Mouse (Mus musculus) stomach, embryonic 14.5 days (tissue): ENCODE measurements around the gene Tubal3. TPM values are rescaled to one million over a fixed set of nuclear protein-coding genes. Genes with fewer than 3 reads are reported as not detected.

Source experiments
- ATAC-seq: fragments of 200-750 bp; cut with Nextera tagmentation; 2 replicates; pipeline ENCODE4 v1.8.0; 2017; ENCODE audit warnings: low read depth, moderate TSS enrichment; ENCODE audit not compliant: insufficient number of reproducible peaks, insufficient read depth, low FRiP score
- H3K27ac ChIP-seq: fragments of 300-500 bp; sonication (generic); 2 replicates; pipeline ENCODE4 v1.5.1; 2014; ENCODE audit warnings: mild to moderate bottlenecking, low read length, moderate library complexity, mixed read lengths
- H3K27me3 ChIP-seq: fragments of 300-500 bp; sonication (generic); 2 replicates; pipeline ENCODE4 v1.6.1; 2014; ENCODE audit warnings: low read length, control low read depth, mixed read lengths; ENCODE audit not compliant: control insufficient read depth, insufficient read depth
- H3K36me3 ChIP-seq: fragments of 300-500 bp; sonication (generic); 2 replicates; pipeline ENCODE4 v1.6.1; 2014; ENCODE audit warnings: mild to moderate bottlenecking, control low read depth, low read length, moderate library complexity, mixed read lengths; ENCODE audit not compliant: control insufficient read depth, insufficient read depth
- H3K4me1 ChIP-seq: fragments of 300-500 bp; sonication (generic); 2 replicates; pipeline ENCODE4 v1.6.1; 2014; ENCODE audit warnings: low read length, control low read depth, mixed read lengths; ENCODE audit not compliant: control insufficient read depth, insufficient read depth
- H3K4me2 ChIP-seq: fragments of 300-500 bp; sonication (generic); replicated peaks from 2 replicates; pipeline ENCODE4 v1.6.1; 2014; ENCODE audit warnings: low read depth, low read length, control low read depth
- H3K4me3 ChIP-seq: fragments of 300-500 bp; sonication (generic); 2 replicates; pipeline ENCODE4 v1.5.1; 2014; ENCODE audit warnings: low read depth, low read length, control low read depth
- H3K9ac ChIP-seq: fragments of 300-500 bp; sonication (generic); replicated peaks from 2 replicates; pipeline ENCODE4 v1.6.1; 2014; ENCODE audit warnings: low read depth, mild to moderate bottlenecking, control low read depth, low read length, moderate library complexity, mixed read lengths
- H3K9me3 ChIP-seq: fragments of 300-500 bp; sonication (generic); 2 replicates; pipeline ENCODE4 v1.6.1; 2016; ENCODE audit warnings: low read depth, low read length, control low read depth; ENCODE audit not compliant: control insufficient read depth
- WGBS: fragments of 180-500 bp; shearing (Covaris S2); extraction: QIAGEN DNeasy Blood & Tissue Kit; methylation state at CpG from one replicate; pipeline ENCODE4 v1.1.7; 2014; 5-methylcytosine and 5-hydroxymethylcytosine counted together
- polyA plus RNA-seq: library from polyadenylated mRNA; unstranded; fragments of >200 nt; fragmentation: Nextera tagmentation; extraction: Ambion mirVana; gene quantifications from 2 replicates; pipeline ENCODE4 v1.2.1, GENCODE M21; 2014

Gene Tubal3
- 0.10 and 0.14 TPM in 2 replicates for polyA plus RNA-seq

DNA sequence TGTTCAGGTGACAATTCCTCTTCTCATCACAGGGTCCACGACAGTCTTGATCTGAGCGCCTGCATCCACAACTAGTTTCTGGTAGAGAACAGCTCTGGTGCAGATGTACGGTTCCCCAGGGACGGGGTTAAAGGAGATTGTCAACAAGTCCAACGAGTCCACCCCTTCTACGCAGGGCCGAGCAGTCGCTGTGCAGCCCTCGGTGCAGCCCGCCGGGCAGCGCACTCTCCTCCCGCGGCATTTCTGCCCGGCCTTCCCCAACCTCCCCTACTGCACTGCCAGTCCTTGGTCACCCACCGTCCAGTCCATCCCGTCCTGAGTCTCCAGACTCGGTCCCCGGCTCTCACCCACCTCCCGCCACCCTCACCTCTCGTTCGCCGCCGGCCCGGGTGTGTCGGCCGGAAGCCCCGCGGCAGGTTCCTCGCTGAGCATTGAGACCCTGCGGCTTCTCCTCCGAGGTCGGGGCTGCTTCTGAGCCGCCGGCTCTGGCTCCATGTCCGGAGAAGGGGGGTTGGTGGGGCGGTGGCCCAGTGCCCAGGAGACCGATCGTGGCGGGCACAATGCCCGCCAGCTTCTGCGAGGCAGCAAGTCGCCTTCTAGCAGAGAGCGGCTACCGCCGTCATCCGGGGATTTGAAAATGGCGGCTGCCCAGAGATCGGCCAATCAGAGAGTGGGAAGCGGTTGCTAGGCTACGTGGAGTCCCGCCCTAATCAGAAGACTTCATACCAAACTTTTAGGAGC, at the start of gene Tubal3, which contains the start of gene Net1:
Tubal3 (plus strand) TSS at position 704 of the 741 bp plus-strand sequence.
Net1 (minus strand) TSS at position 650 of the 741 bp plus-strand sequence.
- no peaks in the 10 kb centered on the region for H3K27me3 ChIP-seq
- 0 out of 2 replicates have a peak within 1 kb of the TSS, but pooled peaks have one; percentile 16 for H3K27ac ChIP-seq
- H3K9ac ChIP-seq, result peak within 1 kb of the TSS; percentile 71
- no peaks in the 10 kb centered on the region; the same call in 1 of the 2 replicates for H3K36me3 ChIP-seq
- WGBS, result under 1% methylated on average over 52 of the region's 52 CpGs
- peak within 1 kb of the TSS; percentile 59 for H3K4me2 ChIP-seq
- H3K9me3 ChIP-seq, result no peaks in the 10 kb centered on the region
- ATAC-seq, result peak; percentile 97
- H3K4me1 ChIP-seq, result 0 out of 2 replicates have a peak, but pooled peaks cover 5% of the 10 kb centered on the region
- peak within 1 kb of the TSS; percentile 88 for H3K4me3 ChIP-seq

DNA sequence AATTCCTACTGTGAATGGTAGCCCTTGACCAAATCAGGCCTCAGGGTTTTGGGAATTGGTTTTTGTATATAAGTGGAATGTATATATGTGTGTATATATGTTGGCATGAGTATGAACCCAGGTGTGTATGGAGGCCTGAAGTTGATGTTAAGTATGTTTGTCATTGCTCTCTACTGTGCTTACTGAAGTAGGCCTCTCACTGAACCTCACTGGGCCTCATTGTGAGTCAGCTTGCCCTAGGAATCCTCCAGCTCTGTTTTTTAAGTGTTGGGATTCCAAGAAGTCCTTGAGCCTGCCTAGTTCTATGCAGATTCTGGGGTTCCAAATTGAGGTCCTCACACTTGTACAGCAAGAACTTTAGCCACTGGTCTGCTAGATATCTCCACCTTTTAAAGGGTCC, 48.2 kb upstream of the Tubal3 start:
- H3K36me3 ChIP-seq, result no peaks in the 10 kb centered on the region
- no peak overlapping the region for H3K27ac ChIP-seq
- H3K9me3 ChIP-seq, result no peaks in the 10 kb centered on the region
- no peak for ATAC-seq
- H3K4me1 ChIP-seq, result no peaks in the 10 kb centered on the region
- H3K4me2 ChIP-seq, result no peak overlapping the region
- H3K9ac ChIP-seq, result no peak overlapping the region
- no peaks in the 10 kb centered on the region for H3K27me3 ChIP-seq
- H3K4me3 ChIP-seq, result no peak overlapping the region

DNA sequence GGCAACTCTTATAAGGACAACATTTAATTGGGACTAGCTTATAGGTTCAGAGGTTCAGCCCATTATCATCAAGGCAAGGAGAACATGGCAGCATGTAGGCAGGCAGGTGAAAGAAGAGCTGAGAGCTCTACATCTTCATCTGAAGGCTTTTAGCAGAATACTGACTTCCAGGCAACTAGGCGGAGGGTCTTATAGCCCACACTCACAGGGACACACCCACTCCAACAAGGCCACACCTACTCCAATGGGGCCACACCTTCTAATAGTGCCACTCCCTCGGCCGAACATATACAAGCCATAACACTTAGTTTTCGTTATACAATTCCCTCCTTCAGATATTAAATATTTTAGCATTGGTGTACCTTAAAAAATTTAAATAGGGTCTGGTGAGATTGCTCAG, 45.2 kb upstream of the Tubal3 start:
- Histone ChIP-seq H3K9ac (no peak overlapping the region), H3K4me3 (no peak overlapping the region), H3K4me1 (no peaks in the 10 kb centered on the region), H3K9me3 (no peaks in the 10 kb centered on the region), H3K27ac (no peak overlapping the region), H3K27me3 (no peaks in the 10 kb centered on the region), H3K4me2 (no peak overlapping the region), H3K36me3 (no peaks in the 10 kb centered on the region)
- 91% methylated on average over 4 of the region's 4 CpGs for WGBS
- ATAC-seq, result no peak

DNA sequence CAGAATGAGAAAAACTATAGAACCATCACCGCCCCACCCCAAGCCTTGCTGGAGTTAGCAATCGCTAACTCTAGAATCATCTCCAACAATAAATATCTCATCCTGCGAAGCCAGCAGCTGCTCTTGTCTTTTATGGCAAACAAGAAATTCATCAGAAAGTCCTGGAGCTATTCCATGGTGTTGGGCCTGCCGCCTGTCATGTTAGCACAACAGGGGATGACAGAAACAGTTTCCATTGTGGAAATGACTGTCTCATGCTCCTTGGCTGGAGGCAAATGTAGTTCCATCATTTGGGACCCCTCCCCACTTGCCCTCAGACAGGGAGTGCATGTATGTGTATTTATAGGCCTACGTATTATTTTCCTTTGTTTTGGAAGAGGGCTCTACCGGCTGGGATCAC, 41.6 kb upstream of the Tubal3 start:
- Histone ChIP-seq H3K9me3 (no peaks in the 10 kb centered on the region), H3K36me3 (no peaks in the 10 kb centered on the region; the same call in 1 of the 2 replicates), H3K4me3 (no peak overlapping the region), H3K9ac (no peak overlapping the region), H3K27ac (no peak overlapping the region), H3K4me1 (no peaks in the 10 kb centered on the region), H3K27me3 (no peaks in the 10 kb centered on the region), H3K4me2 (no peak overlapping the region)
- 65% methylated on average over 6 of the region's 6 CpGs for WGBS
- ATAC-seq, result no peak

DNA sequence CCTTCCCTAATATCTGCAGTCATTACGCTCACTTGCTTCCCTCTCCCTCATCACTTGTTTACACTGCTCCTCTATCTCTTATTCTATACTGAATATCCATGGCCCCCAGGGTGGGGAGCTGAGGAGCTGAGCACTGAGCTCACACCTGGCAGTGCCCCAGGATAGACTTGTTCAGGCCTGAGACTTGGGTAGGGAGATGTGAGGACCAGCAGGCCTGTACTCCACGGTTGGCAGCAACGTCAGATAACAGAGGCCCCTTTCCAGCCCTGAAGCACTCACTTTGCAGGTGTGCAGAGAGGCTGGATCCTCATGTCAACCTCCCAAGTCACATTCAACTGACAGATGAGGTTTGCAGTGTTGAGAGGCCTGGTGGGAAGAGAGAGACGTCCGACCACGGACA, 40.9 kb upstream of the Tubal3 start:
- Histone ChIP-seq H3K9me3 (no peaks in the 10 kb centered on the region), H3K4me2 (no peak overlapping the region), H3K9ac (no peak overlapping the region), H3K36me3 (peaks cover 6% of the 10 kb centered on the region), H3K4me1 (no peaks in the 10 kb centered on the region), H3K27ac (no peak overlapping the region), H3K4me3 (no peak overlapping the region), H3K27me3 (no peaks in the 10 kb centered on the region)
- ATAC-seq, result peak; percentile 59; the same call in 1 of the 2 replicates
- WGBS, result 36% methylated on average over 6 of the region's 6 CpGs

DNA sequence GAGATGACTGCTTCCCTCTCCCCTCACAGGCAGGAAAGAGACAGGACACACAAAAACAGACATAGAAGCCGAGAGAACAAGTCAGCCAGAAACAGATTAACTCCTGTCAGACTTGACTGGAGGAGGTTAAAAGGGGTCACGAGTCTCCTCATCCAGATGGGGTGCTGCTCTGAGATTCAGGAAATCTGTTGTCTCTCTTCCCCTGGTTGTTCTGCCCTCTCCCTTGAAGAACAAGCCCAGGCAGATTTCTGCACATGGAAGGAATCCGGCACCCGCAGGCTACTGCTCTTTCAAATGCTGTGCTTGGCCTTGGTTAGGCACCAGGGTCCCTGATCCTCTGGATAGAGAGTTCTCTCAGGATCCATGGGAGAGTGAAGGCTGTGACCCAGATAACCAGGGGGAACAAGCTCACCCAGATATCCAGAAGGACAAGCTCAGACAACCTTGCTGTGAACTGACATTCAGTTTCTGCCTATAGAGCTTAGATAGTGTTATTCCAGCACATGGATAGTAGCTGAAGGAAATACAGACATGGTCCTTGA, 40.3 kb upstream of the Tubal3 start:
- no peaks in the 10 kb centered on the region for H3K27me3 ChIP-seq
- no peaks in the 10 kb centered on the region for H3K4me1 ChIP-seq
- H3K27ac ChIP-seq, result no peak overlapping the region
- peaks cover 7% of the 10 kb centered on the region for H3K36me3 ChIP-seq
- no peak for ATAC-seq
- H3K4me2 ChIP-seq, result no peak overlapping the region
- no peak overlapping the region for H3K4me3 ChIP-seq
- no peak overlapping the region for H3K9ac ChIP-seq
- H3K9me3 ChIP-seq, result no peaks in the 10 kb centered on the region
- WGBS, result 49% methylated on average over 4 of the region's 4 CpGs

DNA sequence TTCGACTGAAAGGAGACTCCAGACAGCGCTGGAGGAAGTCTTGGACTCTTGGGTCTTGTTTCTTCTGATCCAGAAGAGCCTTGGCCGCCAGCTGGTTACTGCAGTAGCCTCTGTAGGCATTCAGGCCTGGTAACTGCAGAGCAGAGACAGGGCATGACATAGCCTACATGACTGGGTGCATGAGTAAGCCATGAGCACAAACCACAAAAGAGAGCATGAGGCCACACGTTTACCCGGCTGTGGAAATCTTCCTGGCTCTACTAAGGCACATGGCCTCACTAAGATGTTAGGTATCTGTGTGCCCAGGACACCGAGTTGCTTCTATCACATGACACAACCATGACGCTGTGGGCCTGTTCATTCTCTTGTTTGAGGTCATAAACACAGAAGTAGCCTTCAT, 31.4 kb upstream of the Tubal3 start:
- WGBS, result 95% methylated on average over 7 of the region's 7 CpGs
- Histone ChIP-seq H3K4me1 (no peaks in the 10 kb centered on the region), H3K27me3 (no peaks in the 10 kb centered on the region), H3K9me3 (no peaks in the 10 kb centered on the region), H3K36me3 (peaks cover 47% of the 10 kb centered on the region), H3K4me3 (no peak overlapping the region), H3K4me2 (no peak overlapping the region), H3K27ac (no peak overlapping the region), H3K9ac (no peak overlapping the region)
- no peak for ATAC-seq

DNA sequence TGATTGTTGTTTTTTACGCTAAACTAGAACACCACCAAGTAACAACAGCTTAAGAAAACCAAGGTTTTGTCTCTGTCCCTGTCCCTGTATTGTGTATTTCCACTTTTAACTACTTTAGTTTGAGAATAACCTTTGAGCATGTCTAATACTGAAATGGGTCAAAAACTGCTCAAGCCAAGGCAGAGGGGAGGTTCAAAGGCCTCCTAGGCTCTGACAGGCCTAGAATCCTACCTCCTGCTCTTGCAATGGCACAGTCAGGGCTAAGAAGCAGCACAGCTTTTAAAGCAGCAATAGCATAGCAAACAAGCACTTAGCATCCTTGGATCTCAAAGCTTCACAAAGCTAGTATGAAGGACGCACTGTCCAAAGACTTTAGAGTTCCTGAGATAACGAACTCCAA, 29.0 kb upstream of the Tubal3 start:
- Histone ChIP-seq H3K27me3 (no peaks in the 10 kb centered on the region), H3K9ac (no peak overlapping the region), H3K27ac (no peak overlapping the region), H3K9me3 (no peaks in the 10 kb centered on the region), H3K36me3 (peaks cover 39% of the 10 kb centered on the region), H3K4me2 (no peak overlapping the region), H3K4me1 (0 out of 2 replicates have a peak, but pooled peaks cover 3% of the 10 kb centered on the region), H3K4me3 (no peak overlapping the region)
- 87% methylated on average over 3 of the region's 3 CpGs for WGBS
- no peak for ATAC-seq
